7 mouse cellular contexts compared by ENCODE assay signal in genomic region chr1:93477758-93478585, GRCm38 (mm10). TPM values are rescaled to one million over a fixed set of nuclear protein-coding genes. Genes with fewer than 3 reads are reported as not detected.
DNase-seq lines count a peak whose midpoint lies in the region; ATAC-seq and TF ChIP-seq lines count a peak whose summit lies in the region.

No protein-coding gene starts in this region.

- peak overlapping the region; percentile 82 for H3K4me3 ChIP-seq in embryonic facial prominence, embryonic 10.5 days
- H3K4me3 ChIP-seq in intestine, postnatal 0 days (ENCODE audit: low read depth, low read length): peak overlapping the region; percentile 95
- H3K4me3 ChIP-seq in midbrain, embryonic 12.5 days: peak overlapping the region; percentile 83

- H3K27ac ChIP-seq in embryonic facial prominence, embryonic 10.5 days (replicated peaks): peak overlapping the region; percentile 95
- H3K27ac ChIP-seq in intestine, postnatal 0 days (ENCODE audit: low read depth, low read length): peak overlapping the region; percentile 95
- H3K27ac ChIP-seq in midbrain, embryonic 12.5 days (replicated peaks): peak overlapping the region; percentile 88

- no peaks in the 10 kb centered on the region for H3K27me3 ChIP-seq in embryonic facial prominence, embryonic 10.5 days (replicated peaks; ENCODE audit: low read depth, poor library complexity, severe bottlenecking)
- no peaks in the 10 kb centered on the region for H3K27me3 ChIP-seq in intestine, postnatal 0 days (replicated peaks; ENCODE audit: control insufficient read depth, insufficient read depth, low read length)
- no peaks in the 10 kb centered on the region for H3K27me3 ChIP-seq in midbrain, embryonic 12.5 days

- TF ChIP-seq CTCF in intestine, postnatal 0 days (IDR thresholded peaks at IDR 0.05; ENCODE audit: low read depth): peak; percentile 65

- H3K9me3 ChIP-seq in embryonic facial prominence, embryonic 10.5 days: no peaks in the 10 kb centered on the region
- H3K9me3 ChIP-seq in intestine, postnatal 0 days (ENCODE audit: control insufficient read depth): no peaks in the 10 kb centered on the region
- no peaks in the 10 kb centered on the region for H3K9me3 ChIP-seq in midbrain, embryonic 12.5 days

- under 1% methylated on average over 41 of the region's 41 CpGs for whole genome bisulfite sequencing in embryonic facial prominence, embryonic 10.5 days
- WGBS in intestine, postnatal 0 days: under 1% methylated on average over 35 of the region's 41 CpGs
- WGBS in midbrain, embryonic 12.5 days: 2% methylated on average over 40 of the region's 41 CpGs

- peak overlapping the region; percentile 88 for H3K9ac ChIP-seq in intestine, postnatal 0 days (ENCODE audit: low read depth, low read length)
- peak overlapping the region; percentile 75 for H3K9ac ChIP-seq in midbrain, embryonic 12.5 days (replicated peaks)

- ATAC-seq in intestine, postnatal 0 days: peak; percentile 94
- ATAC-seq in midbrain, embryonic 12.5 days (ENCODE audit: low FRiP score, low read depth): peak; percentile 96

- DNase-seq in adrenal gland, postnatal 10 days: peak; percentile 99
- DNase-seq in embryonic facial prominence, embryonic 10.5 days (ENCODE audit: low spot score): peak; percentile 99
- DNase-seq in gonadal fat pad, adult 2 months (ENCODE audit: low read depth): peak; percentile 64
- peak; percentile 99 for DNase-seq in left cerebral cortex, postnatal 4 days
- peak; percentile 86 for DNase-seq in spleen, adult 12 weeks (ENCODE audit: low spot score)

- intact Hi-C loops in left cerebral cortex, postnatal 4 days (cut with DNase I): no loop called here

- H3K36me3 ChIP-seq in embryonic facial prominence, embryonic 10.5 days (replicated peaks): peaks cover 3% of the 10 kb centered on the region; the same call in 1 of the 2 replicates
- H3K36me3 ChIP-seq in intestine, postnatal 0 days (ENCODE audit: control insufficient read depth, insufficient read depth): no peaks in the 10 kb centered on the region
- no peaks in the 10 kb centered on the region for H3K36me3 ChIP-seq in midbrain, embryonic 12.5 days

- peak overlapping the region; percentile 70 for H3K4me2 ChIP-seq in intestine, postnatal 0 days (replicated peaks; ENCODE audit: low read depth)
- H3K4me2 ChIP-seq in midbrain, embryonic 12.5 days (replicated peaks): peak overlapping the region; percentile 84

- H3K4me1 ChIP-seq in embryonic facial prominence, embryonic 10.5 days: peaks cover 16% of the 10 kb centered on the region
- H3K4me1 ChIP-seq in intestine, postnatal 0 days (replicated peaks; ENCODE audit: control insufficient read depth, insufficient read depth, low read length): 0 out of 2 replicates have a peak, but pooled peaks cover 10% of the 10 kb centered on the region
- peaks cover 9% of the 10 kb centered on the region for H3K4me1 ChIP-seq in midbrain, embryonic 12.5 days

RNA-seq across cellular contexts. Expression of gene Hdlbp, which starts 0.6 kb away (rescaled TPM):
- 100 to 1,000 TPM; 310 to 325 TPM for total RNA-seq in adrenal gland, postnatal 10 days (2021)
- polyA plus RNA-seq in embryonic facial prominence, embryonic 10.5 days (2016; fragmentation: Nextera tagmentation; extraction: Ambion mirVana): 124 and 126 TPM in 2 replicates
- 134 and 136 TPM in 2 replicates for polyA plus RNA-seq in gonadal fat pad, adult 2 months (2012; rRNA removed)
- 170 and 175 TPM in 2 replicates for polyA plus RNA-seq in intestine, postnatal 0 days (2015; fragmentation: Nextera tagmentation; extraction: Ambion mirVana)
- 100 to 1,000 TPM; 123 to 124 TPM for total RNA-seq in left cerebral cortex, postnatal 4 days (2021)
- 96.3 and 104 TPM in 2 replicates for polyA plus RNA-seq in midbrain, embryonic 12.5 days (2016; fragmentation: Nextera tagmentation; extraction: Ambion mirVana)

RNA-seq across cellular contexts. Expression of gene Farp2, which starts 33.9 kb away (rescaled TPM):
- 10 to 100 TPM; 17.7 to 20.1 TPM for total RNA-seq in adrenal gland, postnatal 10 days (2021)
- polyA plus RNA-seq in embryonic facial prominence, embryonic 10.5 days (2016; fragmentation: Nextera tagmentation; extraction: Ambion mirVana): 5.9 and 6.4 TPM in 2 replicates
- polyA plus RNA-seq in gonadal fat pad, adult 2 months (2012; rRNA removed): 6.4 and 6.8 TPM in 2 replicates
- polyA plus RNA-seq in intestine, postnatal 0 days (2015; fragmentation: Nextera tagmentation; extraction: Ambion mirVana): 5.3 and 6.7 TPM in 2 replicates
- 1 to 10 TPM; 8.7 to 8.9 TPM for total RNA-seq in left cerebral cortex, postnatal 4 days (2021)
- polyA plus RNA-seq in midbrain, embryonic 12.5 days (2016; fragmentation: Nextera tagmentation; extraction: Ambion mirVana): 5.5 and 5.7 TPM in 2 replicates

Comparison
In these comparisons a context has a peak if more than half of its experiments do, and no peak if none do; other contexts are left out.
1. Peak in every context shown above with its lines: DNase-seq, ATAC-seq, H3K4me3 ChIP-seq and H3K27ac ChIP-seq.